Mouse (Mus musculus) embryonic fibroblast, embryonic 13.5 days (primary cell): ENCODE measurements around the gene Ube2g2. TPM values are rescaled to one million over a fixed set of nuclear protein-coding genes. Genes with fewer than 3 reads are reported as not detected.

Experiments
- H3K27ac ChIP-seq: 2 replicates; pipeline ENCODE4 v1.5.1; 2012; ENCODE audit warnings: low read length, control low read depth, inconsistent platforms; ENCODE audit not compliant: insufficient read depth
- H3K4me1 ChIP-seq: 2 replicates; pipeline ENCODE4 v1.6.1; 2011; ENCODE audit warnings: low read length; ENCODE audit not compliant: control insufficient read depth, insufficient read depth
- H3K4me3 ChIP-seq: 2 replicates; pipeline ENCODE4 v1.5.1; 2011; ENCODE audit warnings: mild to moderate bottlenecking, control low read depth, low read length; ENCODE audit not compliant: insufficient read depth
- CTCF ChIP-seq: IDR thresholded peaks from 2 replicates; pipeline ENCODE4 v1.5.1; 2011; ENCODE audit warnings: mild to moderate bottlenecking, control low read depth, low read length, moderate library complexity, borderline replicate concordance; ENCODE audit not compliant: insufficient read depth
- POLR2A ChIP-seq: IDR thresholded peaks from 2 replicates; pipeline ENCODE4 v1.6.1; 2011; ENCODE audit warnings: low read depth, mild to moderate bottlenecking, control low read depth, low read length, moderate library complexity
- polyA plus RNA-seq: library from polyadenylated mRNA; stranded (reverse); fragments of >200 nt; gene quantifications from 2 replicates; pipeline ENCODE4 v1.2.4, GENCODE M21; 2011; ENCODE audit warnings: low read depth; ENCODE audit not compliant: missing spikeins, insufficient read length

The Ube2g2 gene
- 62.1 and 63.8 TPM in 2 replicates for polyA plus RNA-seq

DNA sequence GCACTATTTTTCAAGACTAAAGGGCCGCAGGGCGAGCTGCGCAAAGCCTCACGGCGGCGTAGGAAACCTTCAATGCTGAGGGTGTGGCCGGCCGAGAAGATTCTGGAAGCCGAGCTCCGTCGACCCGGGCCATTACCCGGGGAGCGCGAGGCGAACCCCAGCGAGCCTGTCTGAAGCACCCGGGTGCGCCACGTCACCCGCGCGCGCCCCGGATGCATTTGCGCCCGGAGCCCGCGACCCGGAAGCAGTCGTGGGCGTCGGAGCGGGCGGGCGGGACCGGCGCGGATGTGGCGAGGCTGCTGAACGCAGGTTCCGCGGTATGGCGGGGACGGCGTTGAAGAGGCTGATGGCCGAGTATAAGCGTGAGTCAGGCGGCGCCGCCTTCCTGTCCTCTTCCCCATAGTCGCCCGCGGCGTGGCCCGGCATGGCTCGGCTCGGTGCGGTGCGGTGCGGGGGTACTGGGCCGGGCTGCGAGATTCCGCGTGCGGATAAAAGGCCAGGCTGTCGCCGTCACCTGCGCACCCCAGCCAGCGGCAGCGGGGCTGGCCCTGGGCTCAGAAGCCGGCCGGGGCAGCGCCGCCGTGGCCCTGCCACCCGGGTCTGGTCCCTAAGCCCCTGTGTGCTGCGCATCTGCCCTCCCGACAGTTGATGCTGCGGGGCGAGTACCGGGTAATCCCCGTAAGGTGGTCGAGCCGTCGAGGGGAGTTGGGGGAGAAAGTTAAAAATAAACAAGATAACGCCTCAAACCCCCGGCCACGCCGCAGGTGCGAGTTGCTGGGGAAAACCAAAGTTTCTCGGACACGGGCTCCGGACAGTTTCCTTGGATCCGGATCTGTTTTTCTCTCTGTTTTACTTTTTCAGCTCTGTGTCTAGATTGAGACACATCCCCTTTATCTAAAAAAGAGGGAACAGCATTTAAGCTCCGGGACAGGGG, at the start of gene Ube2g2:
TSS of gene Ube2g2 (plus strand) at position 221 of the 934 bp plus-strand sequence.
- peak; percentile 78 for TF ChIP-seq POLR2A
- TF ChIP-seq CTCF, result no peak
- H3K27ac ChIP-seq, result peak within 1 kb of the TSS; percentile 81
- peak within 1 kb of the TSS; percentile 99 for H3K4me3 ChIP-seq
- H3K4me1 ChIP-seq, result peaks cover 24% of the 10 kb centered on the region

DNA sequence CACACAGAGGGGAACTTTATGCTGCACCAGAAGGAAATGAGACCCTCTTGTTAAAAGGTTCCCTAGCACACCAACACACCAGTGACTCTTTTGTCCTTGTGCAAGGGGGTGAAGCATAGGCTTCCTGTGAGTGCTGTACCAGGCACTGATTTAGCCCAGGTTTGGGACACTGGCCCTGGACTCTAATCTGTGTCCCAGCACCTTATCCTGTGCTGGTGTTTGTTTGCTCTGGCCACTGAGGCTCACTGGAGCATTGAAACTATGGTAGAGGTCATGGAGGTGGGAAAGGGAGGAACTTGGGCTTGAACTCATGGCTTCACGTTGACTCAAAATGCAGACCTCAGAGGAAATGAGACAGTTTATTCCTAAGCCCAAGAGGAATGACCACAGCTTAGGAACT, 48.9 kb upstream of the Ube2g2 start:
- no peak for TF ChIP-seq CTCF
- TF ChIP-seq POLR2A, result no peak
- Histone ChIP-seq H3K27ac (no peak overlapping the region), H3K4me3 (no peak overlapping the region), H3K4me1 (peaks cover 7% of the 10 kb centered on the region)

DNA sequence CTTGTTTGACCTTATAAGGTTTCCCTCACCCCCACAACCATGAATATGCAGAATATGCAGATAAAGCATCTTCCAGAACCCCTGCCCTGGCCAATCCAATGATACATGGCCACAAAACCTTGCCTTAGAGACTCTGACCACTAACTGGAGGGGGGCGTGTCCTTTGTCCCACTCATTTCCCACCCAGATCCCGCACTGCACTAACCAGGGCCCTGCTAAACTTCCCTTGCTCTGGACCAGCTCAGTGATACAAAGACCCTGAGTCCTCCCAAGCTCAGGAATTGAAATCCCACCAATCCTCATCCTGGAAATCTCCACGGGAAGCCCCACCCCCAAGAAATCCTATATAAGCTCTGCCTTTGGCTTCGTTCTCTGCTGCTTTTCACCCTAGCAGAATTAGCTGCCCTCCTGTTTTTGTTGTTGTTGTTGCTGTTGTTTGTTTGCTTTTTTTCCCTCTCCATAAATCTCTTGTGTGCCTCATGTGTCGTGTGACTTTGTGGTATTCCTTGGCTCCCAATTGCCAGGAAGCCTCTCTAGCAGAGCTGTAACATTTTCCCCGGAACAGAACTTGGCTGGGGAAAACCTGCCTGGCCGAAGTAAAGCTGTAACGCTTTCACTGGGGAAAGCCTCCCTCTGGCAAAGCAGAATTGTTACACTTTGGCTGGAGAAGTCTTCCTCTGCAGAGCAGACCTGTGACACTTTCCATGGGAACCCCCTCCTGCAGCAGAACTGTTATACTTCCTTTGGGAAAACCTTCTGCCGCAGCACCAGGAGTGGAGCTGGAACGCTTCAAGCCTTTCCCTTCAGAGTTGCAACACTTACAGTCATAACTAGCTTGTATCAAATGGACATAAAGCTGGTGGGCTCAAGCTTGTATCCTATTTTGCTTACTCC, 41.8 kb upstream of the Ube2g2 start:
- TF ChIP-seq CTCF (no peak), POLR2A (no peak)
- H3K4me1 ChIP-seq, result peaks cover 12% of the 10 kb centered on the region
- H3K27ac ChIP-seq, result no peak overlapping the region
- no peak overlapping the region for H3K4me3 ChIP-seq

DNA sequence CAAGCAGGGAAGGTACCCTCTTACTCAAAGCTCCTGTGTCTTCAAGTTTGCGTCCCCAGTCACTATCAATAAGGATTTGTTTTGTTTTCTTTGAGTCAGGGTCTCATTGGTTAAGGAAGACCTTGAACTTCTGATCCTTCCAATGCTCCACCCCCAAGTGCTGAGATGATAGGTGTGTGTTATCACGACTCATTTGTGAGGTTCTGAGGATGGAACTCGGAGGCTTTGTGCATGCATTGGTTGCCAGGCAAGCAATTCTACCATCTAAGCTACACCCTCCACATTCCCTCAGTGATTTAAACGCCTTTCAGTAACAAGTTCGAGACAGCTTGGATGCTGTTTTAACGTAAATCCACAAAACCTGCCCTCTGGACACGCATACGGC, 41.1 kb upstream of the Ube2g2 start:
- Histone ChIP-seq H3K27ac (peak overlapping the region; percentile 9), H3K4me3 (peak overlapping the region; percentile 32), H3K4me1 (peaks cover 12% of the 10 kb centered on the region)
- no peak for TF ChIP-seq CTCF
- TF ChIP-seq POLR2A, result no peak

DNA sequence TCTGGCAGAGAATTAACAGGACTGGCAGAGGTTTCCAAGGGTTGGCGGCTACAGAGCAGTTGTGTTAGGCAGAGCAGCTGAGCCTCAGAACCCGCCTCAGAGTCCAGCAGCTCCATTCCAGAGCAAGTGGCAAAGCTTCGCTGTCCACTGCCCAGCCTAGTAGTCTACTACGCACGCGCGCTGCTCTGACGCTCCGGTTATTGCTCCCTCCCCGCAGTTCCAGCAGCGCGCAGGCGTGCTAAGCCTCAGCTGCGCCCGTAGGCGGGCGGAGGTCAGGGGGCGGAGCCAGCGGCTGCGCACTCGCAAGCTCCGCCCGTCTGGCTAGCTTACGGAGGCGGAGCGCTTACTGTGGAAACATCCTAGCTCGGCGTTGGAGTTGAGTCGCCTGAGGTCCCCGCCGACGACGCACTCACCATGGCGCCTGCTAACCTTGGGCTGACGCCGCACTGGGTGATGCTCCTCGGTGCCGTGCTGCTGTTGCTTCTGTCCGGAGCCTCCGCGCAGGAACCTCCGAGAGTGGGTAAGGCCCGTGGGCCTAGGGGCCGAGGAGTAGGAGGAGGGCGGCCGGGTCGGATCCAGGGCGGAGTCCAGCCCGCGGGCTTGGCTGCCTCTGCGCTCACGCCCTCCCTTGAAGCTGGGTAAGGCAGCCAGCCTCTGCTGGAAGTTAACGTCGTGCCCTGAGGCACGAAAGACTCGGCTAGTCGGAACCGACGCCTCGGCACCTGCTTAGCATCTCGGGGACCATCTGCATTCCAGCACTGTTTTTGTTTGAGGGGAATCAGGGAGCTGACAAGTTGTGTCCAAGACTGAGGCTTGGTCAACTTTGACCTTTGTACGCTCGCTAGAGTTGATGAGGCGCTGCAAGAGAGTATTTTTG, 40.4 kb upstream of the Ube2g2 start, which contains the start of gene Pttg1ip:
TSS of gene Pttg1ip (plus strand) at position 313 of the 877 bp plus-strand sequence.
- TF ChIP-seq POLR2A (peak; percentile 94), CTCF (no peak)
- Histone ChIP-seq H3K4me3 (peak within 1 kb of the TSS; percentile 88), H3K4me1 (peaks cover 12% of the 10 kb centered on the region), H3K27ac (peak within 1 kb of the TSS; percentile 80)

DNA sequence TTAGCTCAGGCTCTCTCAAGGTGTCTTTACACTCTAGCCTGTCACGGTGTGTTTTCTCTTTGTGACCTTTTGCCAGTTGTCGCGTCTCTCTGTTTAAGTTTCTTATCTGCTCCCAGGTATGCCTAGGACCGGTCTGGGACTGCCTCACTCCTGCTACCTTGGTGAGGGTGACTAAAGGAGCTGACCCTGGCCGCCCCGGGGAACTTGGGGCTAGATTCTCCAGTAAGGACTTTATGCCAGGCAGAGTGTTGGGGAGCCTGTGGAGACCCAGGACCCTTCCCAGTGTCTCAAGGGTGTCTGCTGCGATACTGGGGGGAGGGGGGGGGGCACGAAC, 39.8 kb upstream of the Ube2g2 start:
- no peak for TF ChIP-seq POLR2A
- no peak for TF ChIP-seq CTCF

DNA sequence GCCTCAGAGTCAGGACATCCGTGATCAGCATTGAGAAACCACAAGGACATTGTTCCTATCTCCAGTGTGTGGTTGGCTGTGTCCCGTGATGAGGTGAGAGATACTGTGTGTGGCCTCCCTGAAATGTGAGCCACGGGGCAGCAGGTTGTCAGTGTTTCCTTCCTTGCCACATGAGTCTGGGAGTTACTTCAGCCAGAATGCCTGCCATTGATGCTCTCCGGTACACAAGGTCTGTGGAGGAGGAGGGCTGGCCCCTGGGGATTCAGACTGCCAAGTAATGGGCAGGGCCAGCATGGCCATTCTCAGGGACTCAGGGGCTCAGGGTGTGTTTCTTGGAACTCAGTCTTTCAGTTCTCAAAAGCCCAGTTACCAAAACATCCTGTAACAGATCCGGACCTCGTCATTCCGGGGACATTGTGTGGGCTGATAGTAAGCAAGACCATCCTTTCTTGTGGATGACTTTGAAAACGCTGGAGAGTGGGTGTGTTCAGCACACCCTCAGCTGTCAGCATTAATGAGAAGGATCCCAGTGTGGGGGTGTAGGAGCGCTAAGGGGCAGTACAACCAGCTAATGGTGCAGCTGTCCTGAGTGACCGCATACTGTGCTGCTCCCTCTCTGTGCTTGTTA, 38.2 kb upstream of the Ube2g2 start:
- Histone ChIP-seq H3K27ac (peak overlapping the region; percentile 28; the same call in 1 of the 2 replicates), H3K4me3 (no peak overlapping the region), H3K4me1 (peaks cover 12% of the 10 kb centered on the region)
- no peak for TF ChIP-seq CTCF
- no peak for TF ChIP-seq POLR2A

More for the DNA sequence above, 39.8 kb upstream of the Ube2g2 start:
- peaks cover 12% of the 10 kb centered on the region for H3K4me1 ChIP-seq
- H3K27ac ChIP-seq, result peak overlapping the region; percentile 80
- H3K4me3 ChIP-seq, result peak overlapping the region; percentile 88

DNA sequence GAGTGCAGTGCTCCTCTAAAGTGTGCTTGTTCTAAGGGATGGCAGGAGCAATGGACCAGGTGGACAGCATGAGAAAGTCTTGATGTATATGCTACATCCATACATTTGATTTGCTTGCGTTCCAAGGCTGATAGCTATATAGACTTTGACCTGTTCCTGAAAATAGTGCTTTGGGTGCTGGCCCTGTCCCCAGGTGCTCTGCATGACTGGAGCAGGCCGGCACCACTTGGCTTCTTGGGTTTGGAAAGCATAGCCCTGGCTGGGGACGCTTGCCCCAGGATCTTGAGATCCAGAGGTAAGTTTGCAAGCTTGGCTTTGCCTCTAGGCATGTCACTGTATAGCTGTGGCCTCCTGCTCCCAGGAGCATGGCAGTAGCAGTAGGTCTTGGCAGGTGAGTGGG, 35.4 kb upstream of the Ube2g2 start:
- H3K4me1 ChIP-seq, result peaks cover 12% of the 10 kb centered on the region
- no peak overlapping the region for H3K4me3 ChIP-seq
- no peak for TF ChIP-seq CTCF
- TF ChIP-seq POLR2A, result no peak
- no peak overlapping the region for H3K27ac ChIP-seq
